Mouse (Mus musculus) heart, adult 8-10 months (tissue): Measurements from ENCODE around the gene Kif2a. TPM values are rescaled to one million over a fixed set of nuclear protein-coding genes. Genes with fewer than 3 reads are reported as not detected.
A peak's percentile ranks its signal among the peaks of the same experiment; 100 is the strongest.
"Not testable (repeated sequence)": the region's sequence is repeated elsewhere in the genome, so short reads cannot be mapped to it uniquely, and the experiment has no call there.

Experiments used
- DNase-seq: peaks from one replicate; pipeline ENCODE4 v3.0.0; 2022; ENCODE audit warnings: low spot score
- total RNA-seq, 4 experiments: library from RNA; stranded (reverse); gene quantifications; 2 replicates each; pipeline ENCODE4 v1.2.4; 2022

The Kif2a gene
- total RNA-seq, 4 experiments from 2014 or later: 30.4 to 34.2 (median 31.1) TPM

DNA sequence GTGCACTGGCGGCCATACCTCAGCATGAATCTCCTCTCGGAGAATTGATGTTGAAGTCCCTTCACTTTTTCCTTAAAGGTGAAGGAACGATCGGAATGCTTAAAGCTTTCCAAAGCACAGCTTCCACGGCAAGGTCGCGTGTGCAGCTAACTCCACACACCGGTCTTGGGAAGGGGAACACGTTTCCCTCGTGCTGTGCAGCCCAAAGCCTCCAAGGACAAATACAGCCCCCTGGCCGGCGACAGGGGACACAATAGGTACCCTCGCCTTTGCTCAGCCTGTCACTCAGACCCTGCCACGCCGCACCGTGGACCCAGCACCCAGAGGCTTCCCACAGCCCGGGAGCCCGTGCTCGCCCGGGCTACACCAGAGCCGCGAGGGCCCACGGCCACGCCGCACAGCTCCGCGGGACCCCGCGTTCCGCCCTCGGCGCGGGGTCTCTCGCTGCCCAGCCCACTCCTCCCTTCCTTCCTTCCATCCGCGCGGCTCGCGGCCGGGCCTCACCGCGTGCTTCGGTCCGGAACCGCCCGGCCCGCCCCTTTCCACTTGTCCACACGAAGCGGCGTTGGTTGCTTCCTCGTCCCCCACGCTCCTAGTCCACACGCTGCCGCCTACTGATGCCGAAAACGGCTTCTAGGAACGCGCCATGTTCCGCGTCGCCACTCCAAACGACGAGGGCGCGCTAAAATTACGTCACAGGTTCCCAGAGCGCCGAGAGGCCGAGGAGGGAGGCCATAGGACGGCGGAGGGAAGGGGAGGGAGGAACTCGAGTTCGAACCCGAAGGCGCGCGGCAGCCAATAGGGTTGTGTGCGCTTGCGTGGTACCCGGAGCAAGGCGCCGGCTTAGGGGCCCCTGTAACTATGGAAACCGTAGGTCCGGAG lies 85.4 kb downstream of the Kif2a start, which contains the start of gene Ipo11:
TSS of gene Ipo11 (minus strand) at position 703 of the 882 bp plus-strand sequence.
- DNase-seq: peak; percentile 87

DNA sequence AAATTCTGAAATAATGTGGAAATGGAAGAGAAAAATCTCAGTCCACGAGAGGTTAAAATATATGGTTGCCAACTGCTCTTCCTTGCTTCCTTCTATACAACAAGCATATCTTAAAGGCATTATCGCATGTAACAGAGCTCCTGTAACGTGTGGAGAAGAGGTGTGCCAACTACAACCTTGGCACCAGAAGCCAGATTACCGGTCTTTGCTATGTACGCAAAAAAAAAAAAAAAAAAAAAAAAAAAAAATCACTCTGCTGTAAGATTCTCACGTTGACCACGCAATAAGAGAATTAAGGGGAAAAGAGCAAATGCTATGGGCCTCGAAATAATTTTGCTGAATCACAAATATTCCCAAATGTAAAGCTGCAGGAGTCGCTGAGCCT lies 86.1 kb downstream of the Kif2a start:
- no peak for DNase-seq

DNA sequence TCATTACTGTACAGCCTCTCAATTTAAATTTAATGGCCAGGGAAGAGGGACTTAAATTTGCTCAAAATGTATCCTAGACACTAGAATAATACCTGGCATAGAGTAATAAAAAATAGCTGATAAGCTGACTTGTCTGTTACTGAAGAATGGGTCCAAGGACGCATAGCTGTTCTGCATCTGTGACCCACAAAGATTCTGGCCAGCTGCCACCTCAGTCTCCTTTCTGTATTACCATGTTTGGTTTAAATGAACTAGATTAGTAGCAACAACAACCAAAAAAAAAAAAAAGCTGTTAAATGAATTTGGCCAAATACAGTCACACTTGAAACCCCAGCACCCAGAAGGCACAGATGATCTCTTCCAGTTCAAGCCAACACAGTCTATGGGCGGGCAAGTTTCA lies 92.7 kb downstream of the Kif2a start:
- DNase-seq: no peak

DNA sequence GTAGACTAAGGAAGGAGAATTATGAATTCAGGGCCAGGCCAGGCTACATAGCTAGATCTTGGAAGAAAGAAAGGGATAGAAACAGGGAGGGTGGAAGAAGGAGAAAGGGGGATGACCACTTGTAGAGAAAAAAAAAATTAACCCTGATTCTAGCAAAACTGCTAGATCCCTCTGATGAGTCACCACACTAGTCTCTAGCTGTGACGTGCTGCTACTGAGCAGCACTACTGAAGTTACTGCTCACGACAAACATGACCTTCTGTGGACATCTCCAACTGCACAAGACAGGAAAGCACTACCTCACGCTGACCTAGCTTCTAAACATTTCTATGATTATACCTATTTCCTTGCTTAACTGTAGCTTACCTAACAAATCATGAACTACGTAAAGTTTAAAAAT lies 93.6 kb downstream of the Kif2a start:
- DNase-seq: no peak

DNA sequence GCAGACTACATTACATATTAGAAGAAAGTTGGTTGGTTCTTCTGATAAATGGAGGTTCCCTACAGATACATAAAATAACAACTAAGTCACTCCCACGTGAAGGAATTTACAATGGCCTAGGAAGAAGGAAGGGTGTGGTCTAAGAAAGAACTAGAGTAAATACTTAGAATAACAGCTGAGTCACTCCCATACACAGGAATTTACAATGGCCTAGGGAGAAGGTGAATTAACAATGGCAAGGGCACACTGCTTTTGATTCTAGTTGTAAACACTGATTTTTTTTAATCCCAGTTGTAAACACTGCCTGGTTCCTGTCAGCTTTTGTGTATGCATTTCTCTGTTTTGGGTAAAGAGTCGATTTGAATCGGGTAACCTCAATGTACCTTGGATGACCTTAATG lies 96.0 kb downstream of the Kif2a start:
- not testable (repeated sequence) for DNase-seq

DNA sequence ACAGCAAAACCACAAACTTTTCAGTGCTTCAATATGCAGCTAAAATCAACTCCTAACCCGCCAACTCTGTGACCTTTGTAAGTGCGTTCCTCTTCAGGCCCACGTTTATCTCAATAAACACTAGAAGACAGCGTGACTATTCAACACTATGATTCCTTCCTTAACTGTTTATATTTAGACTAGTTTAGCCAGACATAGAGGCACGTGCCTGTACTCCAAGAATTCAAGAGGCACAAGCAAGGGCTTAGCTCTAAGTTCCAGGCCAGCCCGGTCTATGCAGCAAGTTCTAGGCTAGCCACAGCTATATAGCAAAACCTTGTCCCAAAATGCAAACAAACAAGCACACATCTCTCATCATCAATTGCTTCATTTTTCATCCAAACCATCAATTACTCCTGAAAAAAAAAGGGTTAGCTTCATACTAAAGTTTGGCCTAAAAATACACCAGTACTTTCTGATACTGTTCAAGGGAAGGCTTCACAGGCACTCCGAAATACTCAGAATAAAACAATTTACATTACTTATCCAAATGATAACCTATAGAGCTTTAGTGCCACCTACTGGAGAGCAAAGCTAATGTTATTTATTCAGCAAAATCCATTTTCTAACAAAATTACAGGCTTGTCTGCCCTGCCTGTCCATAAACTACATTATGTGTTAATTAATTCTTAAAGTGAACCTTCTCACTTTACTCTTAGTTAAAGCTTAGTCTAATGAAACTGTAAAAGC lies 103.4 kb downstream of the Kif2a start:
- DNase-seq: peak; percentile 41

DNA sequence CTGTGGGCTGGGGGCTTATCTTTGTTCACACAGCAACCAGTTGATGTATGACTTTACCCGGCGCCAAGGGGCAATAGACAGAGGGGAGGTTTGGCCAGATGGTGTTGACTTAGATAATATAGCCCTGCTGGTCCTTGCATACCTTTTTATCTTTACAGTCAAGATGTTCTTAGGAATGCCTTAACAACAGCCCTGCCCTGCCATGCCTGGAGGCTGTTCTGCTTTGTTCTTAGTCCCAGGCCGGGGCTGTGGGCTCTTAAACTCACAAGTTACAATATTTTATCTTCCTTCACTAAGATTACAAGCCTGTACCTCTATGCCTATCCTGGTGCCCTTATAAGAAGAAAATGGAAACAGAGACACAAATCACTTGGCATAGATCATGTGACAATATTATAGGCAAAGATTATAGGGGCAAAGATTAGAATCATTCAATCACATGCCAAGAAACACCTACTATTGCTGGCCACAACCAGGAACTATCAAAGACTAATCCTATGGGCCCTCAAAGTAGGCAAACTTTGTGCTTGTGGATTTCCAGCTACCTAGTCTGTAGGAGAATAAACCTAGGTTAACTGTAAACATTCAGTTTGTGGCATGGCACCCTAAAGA lies 108.7 kb downstream of the Kif2a start:
- DNase-seq: no peak

DNA sequence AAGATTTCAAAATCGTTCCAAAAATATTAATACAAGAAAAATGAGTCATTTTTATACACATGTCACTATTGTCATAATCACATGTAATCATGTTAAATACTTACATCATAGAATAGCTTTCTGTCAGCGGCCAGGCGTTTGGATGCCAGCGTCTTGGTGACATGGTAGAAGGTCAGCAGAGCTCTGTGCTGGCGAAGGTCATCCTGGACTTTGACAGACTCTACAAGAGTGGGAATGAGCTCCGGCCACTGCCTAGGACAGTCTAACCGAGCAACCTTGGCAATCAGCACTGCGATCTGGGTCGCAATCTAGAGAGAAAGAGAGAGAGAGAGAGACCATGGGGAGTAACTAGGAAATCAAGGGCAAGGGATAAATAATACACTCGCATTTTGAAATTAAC lies 111.8 kb downstream of the Kif2a start:
- no peak for DNase-seq

Other genes starting within 250 kb of the Kif2a start
- gene Ipo11, start 85.2 kb downstream of the Kif2a start, total RNA-seq: 10 to 100 TPM; 23.9 to 26.6 (median 24.9) TPM
- 1 to 10 TPM; 5.7 to 7.8 (median 6.7) TPM for gene Dimt1, start 75.0 kb downstream of the Kif2a start, total RNA-seq